Mouse (Mus musculus): ENCODE measurements around the gene Eif1. TPM values are rescaled to one million over a fixed set of nuclear protein-coding genes. Genes with fewer than 3 reads are reported as not detected.
"Not testable (repeated sequence)": the region's sequence is repeated elsewhere in the genome, so short reads cannot be mapped to it uniquely, and the experiment has no call there.

Gene Eif1
- polyA plus RNA-seq, 1 experiment = 330 TPM

DNA sequence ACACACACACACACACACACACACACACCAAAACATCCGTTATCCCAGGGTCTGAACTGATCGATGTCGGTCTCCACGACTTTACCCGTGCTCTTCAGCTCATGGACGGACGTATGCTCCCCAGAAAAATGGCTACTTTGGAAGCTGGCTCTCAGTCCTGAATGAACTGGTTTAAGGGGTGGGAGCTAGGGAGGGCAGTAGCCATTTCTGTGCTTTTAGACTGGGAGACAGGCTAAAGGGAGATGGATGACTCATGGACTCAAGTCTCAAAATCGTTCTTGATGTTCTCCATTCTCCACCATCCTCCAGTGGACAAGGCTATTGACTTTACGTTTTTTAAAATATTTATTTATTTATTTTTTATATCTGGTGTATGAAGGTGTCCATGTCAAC, 37.1 kb downstream of the Eif1 start:
- DNase-seq (ENCODE audit: low read depth) = peak; percentile 55

GRCm38 (mm10) chr11:100357408-100357807, 37.7 kb downstream of the Eif1 start:
- TF ChIP-seq CTCF (IDR thresholded peaks at IDR 0.05; ENCODE audit: borderline replicate concordance, extremely low read depth, insufficient read depth, insufficient read length) (peak; percentile 7; the same call in 1 of the 2 replicates), POLR2A (IDR thresholded peaks at IDR 0.05; ENCODE audit: borderline replicate concordance, extremely low read depth, insufficient read depth, insufficient read length, poor library complexity, severe bottlenecking) (no peak)
- no peak for DNase-seq (ENCODE audit: low read depth)

More for the DNA sequence above, 37.1 kb downstream of the Eif1 start:
- TF ChIP-seq POLR2A (IDR thresholded peaks at IDR 0.05; ENCODE audit: borderline replicate concordance, extremely low read depth, insufficient read depth, insufficient read length, poor library complexity, severe bottlenecking) (no peak), CTCF (IDR thresholded peaks at IDR 0.05; ENCODE audit: borderline replicate concordance, extremely low read depth, insufficient read depth, insufficient read length) (no peak)

- DNase-seq (ENCODE audit: low read depth) = no peak
- TF ChIP-seq POLR2A (IDR thresholded peaks at IDR 0.05; ENCODE audit: borderline replicate concordance, extremely low read depth, insufficient read depth, insufficient read length, poor library complexity, severe bottlenecking) (no peak), CTCF (IDR thresholded peaks at IDR 0.05; ENCODE audit: borderline replicate concordance, extremely low read depth, insufficient read depth, insufficient read length) (no peak)
Measured at GRCm38 (mm10) chr11:100360175-100360574, 40.5 kb downstream of the Eif1 start.

GRCm38 (mm10) chr11:100361059-100361458, 41.4 kb downstream of the Eif1 start:
- DNase-seq (ENCODE audit: low read depth) = not testable (repeated sequence)

DNA sequence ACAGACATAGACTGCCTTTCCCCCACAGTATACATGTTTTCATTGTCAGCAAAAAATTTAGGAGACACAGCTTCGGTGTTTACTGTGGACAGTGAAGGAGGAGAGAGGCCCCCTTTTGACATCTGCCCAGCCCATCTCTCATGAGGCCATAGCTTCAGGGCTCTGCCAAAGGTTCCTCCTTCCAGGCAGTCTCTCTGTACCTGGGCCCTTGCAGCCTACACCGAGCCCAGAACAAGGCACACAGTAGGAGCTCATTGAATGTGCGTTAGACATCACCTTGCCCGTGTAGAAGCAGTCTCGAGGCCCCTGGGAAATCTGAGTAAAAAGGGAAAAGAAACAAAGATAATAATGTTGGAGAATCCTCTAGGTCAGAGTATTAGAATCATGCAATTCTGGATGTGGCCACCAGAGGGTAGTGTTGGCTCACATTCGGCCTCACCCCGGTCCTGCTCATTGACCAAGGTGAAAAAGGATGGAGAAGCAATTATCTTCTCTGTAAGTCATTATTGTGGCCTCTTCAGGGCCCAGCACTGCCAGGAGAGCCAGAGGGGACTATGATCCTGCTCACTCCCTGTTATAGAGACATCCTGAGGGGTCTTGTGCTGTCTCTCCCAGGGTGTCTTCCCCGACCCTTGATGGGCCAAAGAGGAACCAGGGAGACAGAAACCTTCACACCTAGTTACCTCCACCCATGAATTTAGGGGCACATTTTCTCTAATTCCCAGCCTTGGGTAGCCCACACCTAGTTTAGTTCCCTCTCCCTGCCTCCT, 42.7 kb downstream of the Eif1 start:
- DNase-seq (ENCODE audit: low read depth) = peak; percentile 73
- no peak for TF ChIP-seq POLR2A (IDR thresholded peaks at IDR 0.05; ENCODE audit: borderline replicate concordance, extremely low read depth, insufficient read depth, insufficient read length, poor library complexity, severe bottlenecking)
- TF ChIP-seq CTCF (IDR thresholded peaks at IDR 0.05; ENCODE audit: borderline replicate concordance, extremely low read depth, insufficient read depth, insufficient read length) = peak; percentile 86

GRCm38 (mm10) chr11:100362979-100363562, 43.4 kb downstream of the Eif1 start:
- TF ChIP-seq CTCF (IDR thresholded peaks at IDR 0.05; ENCODE audit: borderline replicate concordance, extremely low read depth, insufficient read depth, insufficient read length) = peak; percentile 80
- TF ChIP-seq POLR2A (IDR thresholded peaks at IDR 0.05; ENCODE audit: borderline replicate concordance, extremely low read depth, insufficient read depth, insufficient read length, poor library complexity, severe bottlenecking) = no peak
- peak; percentile 65 for DNase-seq (ENCODE audit: low read depth)

- DNase-seq (ENCODE audit: low read depth) = no peak
- TF ChIP-seq POLR2A (IDR thresholded peaks at IDR 0.05; ENCODE audit: borderline replicate concordance, extremely low read depth, insufficient read depth, insufficient read length, poor library complexity, severe bottlenecking) (no peak), CTCF (IDR thresholded peaks at IDR 0.05; ENCODE audit: borderline replicate concordance, extremely low read depth, insufficient read depth, insufficient read length) (no peak)
Measured at GRCm38 (mm10) chr11:100369145-100369544, 49.5 kb downstream of the Eif1 start.

DNA sequence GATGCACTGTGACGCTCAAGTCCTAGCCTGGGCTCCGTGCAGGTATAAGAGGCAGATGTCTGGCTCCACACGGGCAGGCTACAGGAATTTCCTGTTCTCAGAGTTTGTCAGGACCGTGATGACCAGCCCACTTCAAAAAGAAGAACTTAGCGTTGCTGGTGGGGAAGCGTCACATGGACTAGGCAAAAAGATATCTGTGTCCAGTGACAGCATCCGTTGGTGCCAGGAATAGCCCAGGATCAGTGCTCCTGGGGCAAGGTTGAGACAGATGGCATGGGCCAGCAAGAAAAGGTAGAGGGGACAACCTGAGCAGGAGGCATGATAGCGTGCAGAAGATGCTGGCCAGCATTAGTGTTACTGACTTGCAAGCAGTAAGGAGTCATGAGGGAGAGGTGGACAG, 50.1 kb downstream of the Eif1 start:
- no peak for TF ChIP-seq POLR2A (IDR thresholded peaks at IDR 0.05; ENCODE audit: borderline replicate concordance, extremely low read depth, insufficient read depth, insufficient read length, poor library complexity, severe bottlenecking)
- no peak for TF ChIP-seq CTCF (IDR thresholded peaks at IDR 0.05; ENCODE audit: borderline replicate concordance, extremely low read depth, insufficient read depth, insufficient read length)
- DNase-seq (ENCODE audit: low read depth) = no peak

Other genes starting within 250 kb of the Eif1 start
- gene Krt32, start 231.7 kb upstream of the Eif1 start, polyA plus RNA-seq (2012; rRNA removed) = not detected in 2 replicates
- not detected in 2 replicates for gene Krt35, start 223.6 kb upstream of the Eif1 start, polyA plus RNA-seq (2012; rRNA removed)
- not detected in 2 replicates for gene Krt36, start 214.3 kb upstream of the Eif1 start, polyA plus RNA-seq (2012; rRNA removed)
- gene Krt13, start 198.3 kb upstream of the Eif1 start, polyA plus RNA-seq (2012; rRNA removed) = not detected in 2 replicates
- gene Krt15, start 184.0 kb upstream of the Eif1 start, polyA plus RNA-seq (2012; rRNA removed) = 12.2 and 14.4 TPM in 2 replicates
- 5.4 and 6.3 TPM in 2 replicates for gene Krt19, start 171.2 kb upstream of the Eif1 start, polyA plus RNA-seq (2012; rRNA removed)
- 0.05 and 0.10 TPM in 2 replicates for gene Krt9, start 126.6 kb upstream of the Eif1 start, polyA plus RNA-seq (2012; rRNA removed)
- gene Krt14, start 112.3 kb upstream of the Eif1 start, polyA plus RNA-seq (2012; rRNA removed) = 22.8 and 36.6 TPM in 2 replicates
- gene Krt16, start 71.0 kb upstream of the Eif1 start, polyA plus RNA-seq (2012; rRNA removed) = 0.06 and 0.12 TPM in 2 replicates
- gene Krt17, start 58.9 kb upstream of the Eif1 start, polyA plus RNA-seq (2012; rRNA removed) = 2.1 and 6.1 TPM in 2 replicates
- 0.08 TPM in 1 of 2 replicates, not detected in the other for gene Krt42, start 50.0 kb upstream of the Eif1 start, polyA plus RNA-seq (2012; rRNA removed)
- gene Gast, start 14.5 kb downstream of the Eif1 start, polyA plus RNA-seq (2012; rRNA removed) = 0.60 and 0.66 TPM in 2 replicates
- gene Hap1, start 36.2 kb downstream of the Eif1 start, polyA plus RNA-seq (2012; rRNA removed) = 188 and 226 TPM in 2 replicates
- 69.6 and 94.2 TPM in 2 replicates for gene Jup, start 77.9 kb downstream of the Eif1 start, polyA plus RNA-seq (2012; rRNA removed)
- 20.2 and 21.1 TPM in 2 replicates for gene P3h4, start 95.0 kb downstream of the Eif1 start, polyA plus RNA-seq (2012; rRNA removed)
- gene Fkbp10, start 95.8 kb downstream of the Eif1 start, polyA plus RNA-seq (2012; rRNA removed) = 25.0 and 32.8 TPM in 2 replicates
- 99.3 and 111 TPM in 2 replicates for gene Nt5c3b, start 121.9 kb downstream of the Eif1 start, polyA plus RNA-seq (2012; rRNA removed)
- gene Klhl10, start 122.0 kb downstream of the Eif1 start, polyA plus RNA-seq (2012; rRNA removed) = 0.96 and 1.4 TPM in 2 replicates
- 5.4 and 10.7 TPM in 2 replicates for gene Klhl11, start 152.9 kb downstream of the Eif1 start, polyA plus RNA-seq (2012; rRNA removed)
- gene Acly, start 208.1 kb downstream of the Eif1 start, polyA plus RNA-seq (2012; rRNA removed) = 189 and 209 TPM in 2 replicates
- gene Ttc25, start 225.7 kb downstream of the Eif1 start, polyA plus RNA-seq (2012; rRNA removed) = 0.90 and 2.8 TPM in 2 replicates

Data from brain, embryonic 14.5 days (tissue).